Mouse (Mus musculus): ENCODE results near the gene Wwtr1. TPM values are rescaled to one million over a fixed set of nuclear protein-coding genes. Genes with fewer than 3 reads are reported as not detected.

The Wwtr1 gene
- total RNA-seq (2015; ENCODE audit: low replicate concordance) (not detected in 2 replicates), total RNA-seq (2017; ENCODE audit: low replicate concordance) (0.26 TPM in 1 of 2 replicates, not detected in the other)

- no peak for ATAC-seq (replicated peaks; ENCODE audit: low FRiP score, poor library complexity, severe bottlenecking)
Measured at GRCm38 (mm10) chr3:57575660-57576055, at the start of gene Wwtr1. Gene Wwtr1 (minus strand): TSS chr3:57575910.

- ATAC-seq (replicated peaks; ENCODE audit: low FRiP score, poor library complexity, severe bottlenecking): no peak
Measured at GRCm38 (mm10) chr3:57619718-57620117, 44.0 kb upstream of the Wwtr1 start.

DNA sequence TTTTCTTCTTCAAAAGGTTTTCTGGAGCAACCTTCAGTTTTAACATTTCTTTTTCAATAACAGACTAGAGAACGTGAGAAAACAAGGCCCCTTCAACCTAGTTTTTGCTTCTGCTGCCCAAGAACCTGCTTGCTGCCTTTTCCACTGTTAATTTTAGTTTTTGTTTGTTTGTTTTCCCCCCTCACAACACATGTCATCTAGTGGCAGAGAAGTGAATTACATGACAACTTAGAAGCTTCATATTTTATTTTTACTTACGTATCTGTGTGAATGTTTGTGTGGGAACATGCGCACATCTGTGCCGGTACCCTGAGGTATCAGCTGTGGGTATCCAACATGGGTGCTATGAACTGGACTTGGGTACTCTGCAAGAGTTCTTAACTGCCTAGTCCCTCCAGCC, 39.9 kb upstream of the Wwtr1 start:
- ATAC-seq (replicated peaks; ENCODE audit: low FRiP score, poor library complexity, severe bottlenecking): no peak

GRCm38 (mm10) chr3:57612430-57612997, 36.8 kb upstream of the Wwtr1 start:
- no peak for ATAC-seq (replicated peaks; ENCODE audit: low FRiP score, poor library complexity, severe bottlenecking)

GRCm38 (mm10) chr3:57611776-57612175, 36.1 kb upstream of the Wwtr1 start:
- no peak for ATAC-seq (replicated peaks; ENCODE audit: low FRiP score, poor library complexity, severe bottlenecking)

DNA sequence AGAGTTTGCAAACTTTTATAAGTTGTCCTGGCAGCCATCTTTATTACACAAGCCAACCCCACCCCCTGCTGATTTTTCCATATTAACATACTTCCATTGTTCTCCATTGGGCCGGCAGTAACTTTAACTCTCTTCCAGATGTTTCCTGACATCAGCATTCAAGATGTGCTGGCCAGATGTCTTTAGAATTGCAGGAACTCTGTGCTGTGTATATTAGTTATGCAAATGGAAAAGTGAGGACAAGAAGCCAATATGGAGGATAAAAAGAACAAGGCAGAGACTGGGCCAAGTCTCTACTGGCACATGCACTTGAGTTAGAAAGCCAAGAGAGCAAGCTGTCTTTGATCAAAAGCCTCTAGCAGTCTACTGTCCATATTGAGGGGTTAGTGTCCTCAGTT, 28.9 kb upstream of the Wwtr1 start:
- no peak for ATAC-seq (replicated peaks; ENCODE audit: low FRiP score, poor library complexity, severe bottlenecking)

GRCm38 (mm10) chr3:57603891-57604617, 28.3 kb upstream of the Wwtr1 start:
- ATAC-seq (replicated peaks; ENCODE audit: low FRiP score, poor library complexity, severe bottlenecking): no peak

DNA sequence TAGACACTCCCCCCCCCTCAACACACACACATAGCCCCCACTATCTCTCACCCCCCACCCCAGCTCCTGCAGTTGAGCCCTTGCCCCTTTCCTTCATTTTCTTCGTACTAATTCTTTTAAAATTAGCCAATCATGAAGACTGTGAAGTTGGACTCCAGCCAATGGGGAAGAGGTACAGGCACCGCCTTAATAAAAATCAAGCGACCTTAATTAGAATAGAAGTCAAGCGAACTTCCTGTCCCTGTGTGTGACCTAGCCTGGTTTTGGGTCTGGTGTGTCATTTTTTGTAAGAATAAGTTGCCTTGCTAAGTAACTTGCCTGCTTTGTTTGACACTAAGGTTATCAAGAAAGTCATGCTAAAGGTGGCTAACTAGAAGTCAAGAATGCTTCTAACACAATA, 26.9 kb upstream of the Wwtr1 start:
- no peak for ATAC-seq (replicated peaks; ENCODE audit: low FRiP score, poor library complexity, severe bottlenecking)

DNA sequence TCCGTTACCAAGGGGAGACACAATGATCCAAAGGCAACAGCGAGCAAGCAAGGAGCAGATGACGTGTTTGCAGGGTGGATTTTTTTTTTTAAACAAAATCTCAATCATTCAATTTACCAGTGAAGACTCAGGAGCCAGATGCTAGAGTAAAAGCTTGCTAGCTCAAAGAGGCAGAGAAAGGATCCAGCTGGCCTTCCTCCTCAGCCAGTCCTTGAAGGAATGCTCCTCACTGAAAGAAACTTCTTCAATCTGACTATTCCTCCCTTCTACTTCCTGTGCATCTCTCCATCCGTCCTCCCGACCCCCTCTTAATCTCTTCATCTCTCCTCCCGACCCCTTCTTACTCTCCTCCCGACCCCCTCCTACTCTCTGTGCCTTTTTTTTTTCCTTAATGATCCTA, 20.9 kb upstream of the Wwtr1 start:
- ATAC-seq (replicated peaks; ENCODE audit: low FRiP score, poor library complexity, severe bottlenecking): no peak

GRCm38 (mm10) chr3:57595506-57595905, 19.8 kb upstream of the Wwtr1 start:
- no peak for ATAC-seq (replicated peaks; ENCODE audit: low FRiP score, poor library complexity, severe bottlenecking)

DNA sequence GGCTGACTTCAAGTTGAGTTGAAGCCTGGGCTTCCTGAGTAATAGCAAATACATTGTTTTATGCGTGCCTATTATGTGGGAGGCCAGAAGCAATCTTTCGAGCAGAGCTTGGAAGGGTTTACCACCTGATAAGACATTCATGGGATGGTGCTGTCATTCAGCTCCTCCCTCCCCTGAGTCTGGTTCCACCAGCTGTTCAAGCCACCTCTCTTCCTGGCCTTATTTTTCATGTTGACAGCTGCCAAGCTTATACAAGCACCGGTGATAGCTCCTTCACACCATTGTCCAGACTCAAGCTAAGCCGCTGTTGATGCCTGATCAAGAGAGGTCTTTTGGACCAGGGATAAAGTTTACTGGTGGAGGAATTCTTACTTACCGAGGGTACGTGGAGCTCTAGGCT, 10.3 kb upstream of the Wwtr1 start:
- ATAC-seq (replicated peaks; ENCODE audit: low FRiP score, poor library complexity, severe bottlenecking): no peak

DNA sequence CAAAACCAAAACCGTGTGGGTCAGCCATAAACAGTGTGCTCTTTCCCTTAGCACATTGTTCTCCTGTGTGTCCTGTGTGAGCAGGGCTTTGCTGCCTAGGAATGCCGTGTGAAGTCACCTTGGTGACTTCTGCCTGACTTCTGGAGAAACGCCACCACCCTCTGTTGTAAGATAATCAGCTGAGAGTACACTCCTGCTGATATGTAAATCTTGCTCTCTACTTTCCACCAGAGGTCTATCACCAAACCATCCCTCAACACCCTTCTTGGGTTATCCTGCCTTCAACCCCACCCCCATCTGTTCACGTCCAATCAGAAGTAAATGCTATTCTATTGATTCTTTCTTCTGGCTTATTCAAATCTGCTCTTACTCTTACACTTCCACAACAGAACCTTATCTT, 7.8 kb upstream of the Wwtr1 start:
- no peak for ATAC-seq (replicated peaks; ENCODE audit: low FRiP score, poor library complexity, severe bottlenecking)

DNA sequence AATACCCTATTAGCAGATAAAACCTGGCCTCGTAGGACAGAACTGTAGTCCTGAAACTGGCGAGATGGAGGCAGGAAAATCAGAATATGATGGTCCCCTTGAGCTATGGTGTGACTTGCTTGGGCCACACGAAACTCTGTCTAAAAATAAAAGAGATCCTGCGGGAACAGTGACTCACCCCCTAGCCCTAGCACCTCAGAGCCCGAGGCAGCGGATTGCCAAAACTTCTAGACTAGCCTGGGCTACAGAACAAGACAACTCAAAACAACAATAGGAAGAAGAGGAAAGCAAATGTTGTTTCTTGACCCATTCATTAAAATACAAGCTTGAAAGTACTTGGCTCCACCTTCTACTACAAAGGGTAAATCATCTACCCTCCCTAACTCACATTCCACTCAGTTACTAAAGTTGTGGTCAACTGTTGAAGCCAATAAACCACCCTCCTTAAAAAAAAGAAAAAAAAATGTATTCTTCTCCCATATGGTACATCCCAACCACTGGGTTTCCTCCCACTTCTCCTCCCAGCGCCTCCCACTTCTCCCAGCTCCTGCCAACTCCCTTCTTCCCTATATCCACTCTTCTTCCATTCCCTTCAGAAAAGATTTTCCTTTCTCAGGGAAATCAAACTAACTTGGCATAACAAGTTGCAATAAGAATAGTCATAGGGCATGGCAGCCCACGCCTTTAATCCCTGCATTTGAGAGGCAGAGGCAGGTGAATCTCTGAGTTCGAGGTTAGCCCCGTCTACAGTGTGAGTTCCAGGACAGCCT, 4.9 kb upstream of the Wwtr1 start:
- no peak for ATAC-seq (replicated peaks; ENCODE audit: low FRiP score, poor library complexity, severe bottlenecking)

GRCm38 (mm10) chr3:57576056-57576824, 530 bp upstream of the Wwtr1 start:
- no peak for ATAC-seq (replicated peaks; ENCODE audit: low FRiP score, poor library complexity, severe bottlenecking)

GRCm38 (mm10) chr3:57574885-57575659, 638 bp downstream of the Wwtr1 start:
- no peak for ATAC-seq (replicated peaks; ENCODE audit: low FRiP score, poor library complexity, severe bottlenecking)

- no peak for ATAC-seq (replicated peaks; ENCODE audit: low FRiP score, poor library complexity, severe bottlenecking)
Measured at GRCm38 (mm10) chr3:57573898-57574570, 1.7 kb downstream of the Wwtr1 start.

GRCm38 (mm10) chr3:57572331-57572975, 3.3 kb downstream of the Wwtr1 start:
- ATAC-seq (replicated peaks; ENCODE audit: low FRiP score, poor library complexity, severe bottlenecking): no peak

- ATAC-seq (replicated peaks; ENCODE audit: low FRiP score, poor library complexity, severe bottlenecking): no peak
Measured at GRCm38 (mm10) chr3:57566655-57567054, 9.1 kb downstream of the Wwtr1 start.

All from erythroid progenitor cell, adult 5-6 weeks (primary cell).